Mouse (Mus musculus) urinary bladder, postnatal 25 days (tissue): Measurements from ENCODE around the gene Pjvk.
"Not testable (repeated sequence)": the region's sequence is repeated elsewhere in the genome, so short reads cannot be mapped to it uniquely, and the experiment has no call there.

Source experiments
- DNase-seq: peaks from one replicate; pipeline ENCODE4 v3.0.0; 2022; ENCODE audit warnings: low spot score

The Pjvk gene

GRCm38 (mm10) chr2:76647883-76648570, at the start of gene Pjvk, which contains the start of gene Prkra:
Gene Pjvk, plus strand, starts transcription at chr2:76648476.
Gene Prkra, minus strand, starts transcription at chr2:76648015.
- DNase-seq: peak; percentile 98

GRCm38 (mm10) chr2:76599214-76599613, 49.1 kb upstream of the Pjvk start:
- no peak for DNase-seq

GRCm38 (mm10) chr2:76602256-76602655, 46.0 kb upstream of the Pjvk start:
- DNase-seq: no peak

GRCm38 (mm10) chr2:76606704-76607103, 41.6 kb upstream of the Pjvk start:
- DNase-seq: no peak

GRCm38 (mm10) chr2:76610326-76611104, 37.8 kb upstream of the Pjvk start:
- peak; percentile 21 for DNase-seq

GRCm38 (mm10) chr2:76611996-76612395, 36.3 kb upstream of the Pjvk start:
- no peak for DNase-seq

- peak; percentile 25 for DNase-seq
Observed at GRCm38 (mm10) chr2:76618078-76618477, 30.2 kb upstream of the Pjvk start.

- no peak for DNase-seq
Observed at GRCm38 (mm10) chr2:76620188-76620587, 28.1 kb upstream of the Pjvk start.

- no peak for DNase-seq
Observed at GRCm38 (mm10) chr2:76621724-76622123, 26.6 kb upstream of the Pjvk start.

GRCm38 (mm10) chr2:76622316-76622715, 26.0 kb upstream of the Pjvk start:
- not testable (repeated sequence) for DNase-seq

GRCm38 (mm10) chr2:76630293-76630692, 18.0 kb upstream of the Pjvk start:
- DNase-seq: no peak

- no peak for DNase-seq
Observed at GRCm38 (mm10) chr2:76631600-76631999, 16.7 kb upstream of the Pjvk start.

- no peak for DNase-seq
Observed at GRCm38 (mm10) chr2:76639637-76640036, 8.6 kb upstream of the Pjvk start.

GRCm38 (mm10) chr2:76643801-76644200, 4.5 kb upstream of the Pjvk start:
- no peak for DNase-seq

GRCm38 (mm10) chr2:76647441-76647869, 821 bp upstream of the Pjvk start:
- no peak for DNase-seq

- DNase-seq: peak; percentile 4
Observed at GRCm38 (mm10) chr2:76648666-76649141, 428 bp downstream of the Pjvk start.

- DNase-seq: no peak
Observed at GRCm38 (mm10) chr2:76653070-76653469, 4.8 kb downstream of the Pjvk start.

- DNase-seq: no peak
Observed at GRCm38 (mm10) chr2:76654646-76655045, 6.4 kb downstream of the Pjvk start.

- no peak for DNase-seq
Observed at GRCm38 (mm10) chr2:76655444-76655843, 7.2 kb downstream of the Pjvk start.

GRCm38 (mm10) chr2:76655982-76656381, 7.7 kb downstream of the Pjvk start:
- DNase-seq: no peak

- no peak for DNase-seq
Observed at GRCm38 (mm10) chr2:76658551-76658950, 10.3 kb downstream of the Pjvk start.

GRCm38 (mm10) chr2:76659419-76659818, 11.1 kb downstream of the Pjvk start:
- DNase-seq: no peak

- no peak for DNase-seq
Observed at GRCm38 (mm10) chr2:76665531-76665930, 17.3 kb downstream of the Pjvk start.
